Mouse (Mus musculus) T-cell, adult 2 months (primary cell): ENCODE data around the gene Stmn1.

ENCODE experiments used
- DNase-seq: peaks from one replicate; pipeline ENCODE4 v3.0.0; 2022; ENCODE audit warnings: low spot score

Gene Stmn1

GRCm38 (mm10) chr4:134458856-134459255 is 9.3 kb upstream of the Stmn1 start:
- DNase-seq = no peak

GRCm38 (mm10) chr4:134460277-134460676 is 7.8 kb upstream of the Stmn1 start:
- peak; percentile 63 for DNase-seq

- no peak for DNase-seq
Observed at GRCm38 (mm10) chr4:134461252-134461651, 6.9 kb upstream of the Stmn1 start.

GRCm38 (mm10) chr4:134465789-134466188 is 2.3 kb upstream of the Stmn1 start:
- DNase-seq = no peak

GRCm38 (mm10) chr4:134466381-134467262 is 1.5 kb upstream of the Stmn1 start:
- no peak for DNase-seq

GRCm38 (mm10) chr4:134467435-134468214 is 495 bp upstream of the Stmn1 start:
- peak; percentile 19 for DNase-seq

- peak; percentile 91 for DNase-seq
Observed at GRCm38 (mm10) chr4:134468578-134469266, 602 bp downstream of the Stmn1 start.

- DNase-seq = no peak
Observed at GRCm38 (mm10) chr4:134469341-134469796, 1.2 kb downstream of the Stmn1 start.

- DNase-seq = no peak
Observed at GRCm38 (mm10) chr4:134469985-134470384, 1.9 kb downstream of the Stmn1 start.

GRCm38 (mm10) chr4:134471469-134471868 is 3.3 kb downstream of the Stmn1 start:
- DNase-seq = no peak

- no peak for DNase-seq
Observed at GRCm38 (mm10) chr4:134473764-134474163, 5.6 kb downstream of the Stmn1 start.

GRCm38 (mm10) chr4:134474240-134474639 is 6.1 kb downstream of the Stmn1 start:
- DNase-seq = no peak

- DNase-seq = no peak
Observed at GRCm38 (mm10) chr4:134476899-134477298, 8.8 kb downstream of the Stmn1 start.

GRCm38 (mm10) chr4:134478031-134478430 is 9.9 kb downstream of the Stmn1 start:
- DNase-seq = peak; percentile 92

- DNase-seq = no peak
Observed at GRCm38 (mm10) chr4:134479839-134480238, 11.7 kb downstream of the Stmn1 start.

- DNase-seq = peak; percentile 68
Observed at GRCm38 (mm10) chr4:134480864-134481263, 12.7 kb downstream of the Stmn1 start.

- no peak for DNase-seq
Observed at GRCm38 (mm10) chr4:134481270-134481669, 13.2 kb downstream of the Stmn1 start.

GRCm38 (mm10) chr4:134482442-134482841 is 14.3 kb downstream of the Stmn1 start:
- DNase-seq = no peak

- DNase-seq = no peak
Observed at GRCm38 (mm10) chr4:134483078-134483688, 15.1 kb downstream of the Stmn1 start.

- no peak for DNase-seq
Observed at GRCm38 (mm10) chr4:134483696-134484095, 15.6 kb downstream of the Stmn1 start.

GRCm38 (mm10) chr4:134484231-134484630 is 16.1 kb downstream of the Stmn1 start:
- no peak for DNase-seq
